Mouse (Mus musculus) neural tube, embryonic 15.5 days (tissue): Measurements from ENCODE around the gene Gpr146. TPM values are rescaled to one million over a fixed set of nuclear protein-coding genes. Genes with fewer than 3 reads are reported as not detected.

Experiments
- ATAC-seq: fragments of 200-750 bp; cut with Nextera tagmentation; 2 replicates; pipeline ENCODE4 v1.8.0; 2017; ENCODE audit warnings: mild to moderate bottlenecking, moderate TSS enrichment, moderate library complexity; ENCODE audit not compliant: low FRiP score
- H3K27ac ChIP-seq: fragments of 300-500 bp; sonication (generic); replicated peaks from 2 replicates; pipeline ENCODE4 v1.5.1; 2015; ENCODE audit warnings: mild to moderate bottlenecking, inconsistent platforms
- H3K27me3 ChIP-seq: fragments of 300-500 bp; sonication (generic); replicated peaks from 2 replicates; pipeline ENCODE4 v1.6.1; 2015; ENCODE audit warnings: inconsistent platforms
- H3K36me3 ChIP-seq: fragments of 300-500 bp; sonication (generic); 2 replicates; pipeline ENCODE4 v1.6.1; 2015; ENCODE audit warnings: inconsistent platforms
- H3K4me1 ChIP-seq: fragments of 300-500 bp; sonication (generic); 2 replicates; pipeline ENCODE4 v1.6.1; 2015; ENCODE audit warnings: inconsistent platforms
- H3K4me2 ChIP-seq: fragments of 300-500 bp; sonication (generic); 2 replicates; pipeline ENCODE4 v1.6.1; 2015; ENCODE audit warnings: inconsistent platforms, mild to moderate bottlenecking, moderate library complexity
- H3K4me3 ChIP-seq: fragments of 300-500 bp; sonication (generic); replicated peaks from 2 replicates; pipeline ENCODE4 v1.5.1; 2015; ENCODE audit warnings: mild to moderate bottlenecking, inconsistent platforms
- H3K9ac ChIP-seq: fragments of 300-500 bp; sonication (generic); replicated peaks from 2 replicates; pipeline ENCODE4 v1.6.1; 2015; ENCODE audit warnings: mild to moderate bottlenecking, inconsistent platforms
- H3K9me3 ChIP-seq: fragments of 300-500 bp; sonication (generic); replicated peaks from 2 replicates; pipeline ENCODE4 v1.6.1; 2016; ENCODE audit warnings: inconsistent platforms
- WGBS: fragments of 180-500 bp; shearing (Covaris S2); methylation state at CpG from one replicate; pipeline ENCODE4 v1.1.7; 2015; ENCODE audit warnings: mixed read lengths; 5-methylcytosine and 5-hydroxymethylcytosine counted together
- polyA plus RNA-seq: library from polyadenylated mRNA; unstranded; fragments of >200 nt; fragmentation: Nextera tagmentation; extraction: Ambion mirVana; gene quantifications from 2 replicates; pipeline ENCODE4 v1.2.1, GENCODE M21; 2015

Gpr146 gene
- polyA plus RNA-seq, 1 experiment from 2014 or later = 3.0 TPM

DNA sequence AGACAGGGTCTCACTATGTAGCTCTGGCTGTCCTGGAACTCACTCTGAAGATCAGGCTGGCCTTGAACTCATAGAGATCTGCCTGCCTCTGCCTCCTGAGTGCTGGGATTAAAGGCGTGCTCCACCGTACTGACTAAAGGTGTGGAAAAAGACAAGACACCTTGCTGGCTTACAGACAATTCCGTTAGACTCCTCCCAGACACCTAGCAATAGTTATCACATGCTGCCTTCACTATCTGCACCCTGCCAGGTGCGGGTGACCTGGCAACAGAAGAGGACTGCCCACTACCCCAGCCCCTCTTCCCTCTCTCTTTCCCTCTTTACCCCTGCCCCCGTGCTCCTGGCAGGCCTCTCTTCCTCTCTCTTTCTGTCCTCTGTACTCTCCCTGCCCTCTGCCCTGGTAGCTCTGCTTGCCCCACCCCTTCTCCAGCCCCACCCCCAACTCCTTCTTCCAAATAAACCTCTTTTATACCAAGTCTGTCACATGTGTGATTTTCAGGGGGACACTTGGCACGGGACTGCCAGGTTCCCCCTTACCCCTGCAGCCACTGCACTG, 3.5 kb upstream of the Gpr146 start:
- Histone ChIP-seq H3K9me3 (no peaks in the 10 kb centered on the region), H3K36me3 (no peaks in the 10 kb centered on the region), H3K27ac (no peak overlapping the region), H3K4me1 (peaks cover 37% of the 10 kb centered on the region), H3K9ac (no peak overlapping the region), H3K4me2 (no peak overlapping the region), H3K4me3 (no peak overlapping the region), H3K27me3 (no peaks in the 10 kb centered on the region)
- ATAC-seq = no peak
- 81% methylated on average over 6 of the region's 6 CpGs for WGBS

DNA sequence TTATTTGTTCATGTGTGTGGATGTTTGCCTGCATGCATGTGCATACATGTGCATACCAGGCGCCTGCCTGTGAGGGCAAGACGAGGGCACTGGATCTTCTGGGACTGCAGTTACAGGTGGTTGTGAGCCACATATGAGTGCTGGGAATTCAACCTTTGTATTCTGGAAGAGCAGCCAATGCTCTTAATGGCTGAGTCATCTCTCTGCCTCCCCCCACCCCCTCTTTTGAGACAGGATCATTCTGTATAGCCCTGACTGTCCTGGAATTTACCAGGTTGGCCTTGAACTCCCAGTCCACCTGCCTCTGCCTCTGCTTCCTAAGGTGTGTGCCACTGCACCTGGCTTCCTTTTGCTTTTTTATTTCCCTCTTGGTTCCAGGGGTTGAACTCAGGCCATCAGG, 2.7 kb upstream of the Gpr146 start:
- Histone ChIP-seq H3K4me1 (peaks cover 43% of the 10 kb centered on the region), H3K36me3 (no peaks in the 10 kb centered on the region), H3K9me3 (no peaks in the 10 kb centered on the region), H3K27ac (no peak overlapping the region), H3K4me3 (no peak overlapping the region), H3K4me2 (no peak overlapping the region), H3K9ac (no peak overlapping the region), H3K27me3 (no peaks in the 10 kb centered on the region)
- ATAC-seq = no peak
- 79% methylated on average over 2 of the region's 2 CpGs for WGBS

DNA sequence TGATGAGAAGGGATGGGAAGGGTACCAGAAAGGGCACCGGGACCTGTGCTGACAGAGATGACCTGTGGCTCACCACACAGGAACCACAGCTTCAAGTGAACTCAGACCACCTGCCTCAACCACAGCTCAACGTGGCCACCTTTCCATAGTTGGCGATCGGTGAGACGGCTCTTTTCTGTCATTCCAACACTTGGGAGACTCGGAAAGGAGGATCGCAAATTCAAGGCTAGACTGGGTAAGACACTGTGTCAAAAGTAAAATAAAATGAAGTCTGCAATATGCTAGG, 717 bp downstream of the Gpr146 start:
- Histone ChIP-seq H3K27me3 (no peaks in the 10 kb centered on the region), H3K27ac (no peak overlapping the region), H3K4me2 (no peak overlapping the region), H3K4me3 (no peak overlapping the region), H3K36me3 (no peaks in the 10 kb centered on the region), H3K4me1 (peaks cover 46% of the 10 kb centered on the region), H3K9ac (no peak overlapping the region), H3K9me3 (no peaks in the 10 kb centered on the region)
- 86% methylated on average over 7 of the region's 7 CpGs for WGBS
- no peak for ATAC-seq

DNA sequence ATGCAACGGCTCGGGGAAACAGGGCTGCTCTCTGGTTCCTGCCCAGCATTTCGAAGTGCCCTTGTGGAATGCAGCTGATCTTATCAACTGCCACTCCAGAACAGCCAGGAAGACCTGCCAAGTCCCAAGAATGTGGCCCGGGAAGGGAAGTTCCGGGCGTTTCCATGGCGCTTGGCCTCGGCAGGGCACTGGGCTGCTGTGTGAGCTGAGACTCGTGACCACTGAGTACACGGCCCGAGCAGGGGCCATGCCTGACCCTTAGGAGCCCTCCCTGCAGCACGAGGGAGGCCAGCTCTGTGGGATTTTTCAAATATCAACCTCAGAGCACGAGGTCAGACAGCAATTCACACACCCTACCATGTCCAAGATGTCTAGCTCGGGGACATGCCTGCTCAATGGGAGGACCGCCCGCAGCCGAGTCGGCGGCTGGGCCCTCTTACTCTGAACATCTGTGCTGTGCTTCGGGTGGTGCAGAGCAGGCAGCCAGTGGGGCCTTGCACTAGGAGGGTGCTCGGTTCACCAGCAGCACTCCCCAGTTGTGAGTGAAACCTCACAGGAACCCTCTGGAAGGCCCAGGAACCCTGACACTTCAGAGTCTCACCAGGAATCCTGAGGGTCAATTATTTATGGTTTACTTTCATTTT, 1.6 kb downstream of the Gpr146 start:
- Histone ChIP-seq H3K4me1 (peaks cover 51% of the 10 kb centered on the region), H3K36me3 (no peaks in the 10 kb centered on the region), H3K9ac (no peak overlapping the region), H3K4me3 (no peak overlapping the region), H3K27me3 (no peaks in the 10 kb centered on the region), H3K9me3 (no peaks in the 10 kb centered on the region), H3K4me2 (no peak overlapping the region), H3K27ac (peak overlapping the region; percentile 61; the same call in 1 of the 2 replicates)
- no peak for ATAC-seq
- WGBS = 53% methylated on average over 21 of the region's 21 CpGs

DNA sequence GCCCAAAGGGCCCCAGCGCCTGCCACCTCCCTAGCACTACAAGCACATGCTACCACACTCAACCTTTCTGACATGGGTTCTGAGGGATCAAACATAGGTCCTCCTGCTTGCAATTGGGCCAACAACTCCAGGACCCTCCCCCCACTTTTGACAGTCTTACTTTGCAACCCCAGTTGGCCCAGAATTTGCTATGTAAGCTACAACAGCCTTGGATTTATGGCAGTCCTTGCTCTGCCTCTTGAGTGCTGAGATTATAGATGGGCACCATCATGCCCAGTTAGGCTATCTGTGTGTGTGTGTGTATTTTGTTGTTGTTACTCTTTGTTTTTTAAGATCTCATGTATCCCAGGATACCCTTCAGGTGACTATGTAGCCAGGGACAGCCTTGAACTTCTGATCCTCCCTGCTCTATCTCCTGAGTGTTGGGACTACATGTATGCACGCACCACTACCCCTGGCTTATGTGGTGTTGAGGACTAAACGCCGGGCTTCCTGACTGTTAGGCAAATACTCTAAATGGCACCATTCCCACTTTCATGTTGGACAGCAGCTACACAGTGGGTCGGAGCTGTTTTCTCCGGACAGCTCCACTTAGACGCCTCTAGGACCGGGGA, 2.4 kb downstream of the Gpr146 start:
- H3K27ac ChIP-seq = peak overlapping the region; percentile 68
- peak overlapping the region; percentile 91 for H3K4me2 ChIP-seq
- ATAC-seq = peak; percentile 16; the same call in 1 of the 2 replicates
- H3K9me3 ChIP-seq = no peaks in the 10 kb centered on the region
- H3K36me3 ChIP-seq = no peaks in the 10 kb centered on the region
- H3K4me3 ChIP-seq = peak overlapping the region; percentile 65
- WGBS = 17% methylated on average over 8 of the region's 8 CpGs
- no peaks in the 10 kb centered on the region for H3K27me3 ChIP-seq
- H3K9ac ChIP-seq = peak overlapping the region; percentile 69
- H3K4me1 ChIP-seq = peaks cover 57% of the 10 kb centered on the region

DNA sequence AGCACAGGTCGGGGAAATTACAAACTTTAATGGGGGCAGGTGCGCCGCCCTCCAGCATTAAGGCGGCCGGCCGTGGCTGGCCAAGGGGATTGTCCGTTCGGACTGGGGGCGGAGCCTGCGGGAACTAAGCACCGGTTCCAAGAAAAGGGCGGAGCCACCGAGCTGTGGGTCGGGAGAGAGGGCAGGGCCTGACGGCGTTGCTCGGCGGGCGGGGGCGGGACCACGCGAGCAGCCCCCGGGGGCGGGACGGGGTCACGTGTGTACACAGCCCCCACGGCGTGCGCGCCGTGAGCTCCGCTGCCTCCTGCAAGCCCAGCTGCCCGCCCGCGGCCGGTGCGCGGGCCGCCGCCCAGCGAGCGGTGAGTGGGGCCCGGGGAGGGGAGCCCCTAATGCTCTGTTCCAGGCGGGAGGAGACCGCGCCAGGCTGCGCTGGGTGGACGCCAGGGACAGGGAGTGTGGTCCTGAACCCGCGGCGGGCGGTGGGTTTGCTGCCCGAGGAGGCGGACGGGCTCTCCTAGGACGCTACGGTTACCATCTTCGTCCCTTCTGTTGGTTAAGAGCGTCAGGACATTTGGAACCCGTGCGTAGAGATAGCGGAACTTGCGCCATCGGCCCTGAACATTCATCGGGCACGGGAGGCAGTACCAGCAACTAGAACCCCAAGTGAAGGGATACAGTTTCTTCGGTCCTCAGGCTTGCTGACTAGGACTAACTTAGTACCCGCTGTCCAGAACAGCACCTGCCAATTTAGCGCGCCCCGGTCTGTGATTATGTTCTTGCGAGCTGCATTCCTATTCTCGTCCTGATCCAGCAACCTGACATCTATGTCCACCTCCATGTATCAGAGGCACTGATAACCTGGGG, 3.1 kb downstream of the Gpr146 start:
- Histone ChIP-seq H3K27me3 (no peaks in the 10 kb centered on the region), H3K27ac (peak overlapping the region; percentile 68), H3K4me2 (peak overlapping the region; percentile 91), H3K36me3 (no peaks in the 10 kb centered on the region), H3K4me3 (peak overlapping the region; percentile 65), H3K9me3 (no peaks in the 10 kb centered on the region), H3K9ac (peak overlapping the region; percentile 69), H3K4me1 (peaks cover 57% of the 10 kb centered on the region)
- 2% methylated on average over 73 of the region's 73 CpGs for WGBS
- peak; percentile 78 for ATAC-seq

DNA sequence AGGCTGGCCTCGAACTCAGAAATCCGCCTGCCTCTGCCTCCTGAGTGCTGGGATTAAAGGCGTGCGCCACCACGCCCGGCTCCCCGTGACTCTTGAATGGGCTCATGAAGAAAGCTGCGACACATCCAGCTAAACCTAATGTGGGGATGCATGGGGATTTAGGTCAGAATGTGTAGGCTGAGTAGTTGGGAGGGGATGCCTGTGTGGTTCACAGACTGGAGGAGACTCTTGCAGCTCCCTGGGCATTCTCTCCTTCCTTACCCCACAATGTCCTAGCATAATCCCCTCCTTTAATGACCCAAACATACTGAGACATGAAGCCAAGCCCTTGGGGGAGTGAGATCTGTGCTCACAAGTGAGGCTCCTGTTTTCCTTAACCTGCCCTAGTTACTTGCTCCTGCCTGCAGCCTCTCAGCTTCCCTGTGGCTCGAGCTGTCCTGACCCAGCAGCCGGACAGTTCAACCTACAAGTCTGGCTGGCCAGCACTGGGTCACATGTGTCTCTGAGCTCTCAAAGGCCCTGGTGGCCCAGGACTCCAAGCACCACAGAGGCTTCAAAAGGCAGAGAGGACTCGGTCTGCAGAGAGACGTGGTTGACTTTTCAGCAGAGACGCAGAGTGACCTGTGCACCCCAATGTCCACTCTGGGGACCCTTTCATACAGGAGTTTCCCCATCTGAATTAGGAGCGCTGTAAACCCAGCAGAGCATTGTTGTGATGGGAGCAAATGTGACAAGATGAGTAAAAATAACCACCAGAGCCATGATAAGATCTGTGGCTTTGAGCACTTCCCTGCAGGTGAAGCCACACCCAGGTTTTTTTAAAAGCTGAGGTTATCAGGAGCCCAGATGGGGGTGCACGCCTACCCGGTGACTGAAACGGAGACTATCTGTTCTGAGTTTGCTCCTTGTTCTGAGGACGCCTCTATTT, 4.4 kb downstream of the Gpr146 start:
- Histone ChIP-seq H3K4me1 (peaks cover 57% of the 10 kb centered on the region), H3K9ac (no peak overlapping the region), H3K27me3 (no peaks in the 10 kb centered on the region), H3K27ac (peak overlapping the region; percentile 73), H3K36me3 (no peaks in the 10 kb centered on the region), H3K4me2 (peak overlapping the region; percentile 91; the same call in 1 of the 2 replicates), H3K4me3 (no peak overlapping the region), H3K9me3 (no peaks in the 10 kb centered on the region)
- WGBS = 85% methylated on average over 18 of the region's 18 CpGs
- no peak for ATAC-seq

DNA sequence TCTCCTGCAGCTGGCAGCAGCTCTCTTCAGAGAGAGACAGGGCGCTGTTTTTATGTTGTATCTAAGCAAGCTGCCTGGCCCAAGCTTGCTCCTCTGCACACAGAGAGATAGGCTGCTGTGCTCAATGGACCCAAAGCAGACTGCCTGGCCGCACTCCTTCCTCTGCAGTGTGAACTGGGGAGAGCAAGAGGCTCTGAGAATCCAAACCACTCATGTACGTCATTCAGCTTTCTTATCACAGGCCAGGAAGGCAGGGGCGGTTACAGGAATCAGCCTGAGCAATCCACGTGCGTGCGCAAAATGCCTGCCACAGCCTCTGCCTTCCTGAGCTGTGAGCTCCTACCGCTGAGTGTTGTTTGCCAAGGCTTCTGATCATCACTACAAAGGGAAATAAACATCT, 5.3 kb downstream of the Gpr146 start:
- no peak for ATAC-seq
- no peak overlapping the region; the same call in 1 of the 2 replicates for H3K9ac ChIP-seq
- no peaks in the 10 kb centered on the region for H3K27me3 ChIP-seq
- H3K4me3 ChIP-seq = no peak overlapping the region
- no peaks in the 10 kb centered on the region for H3K36me3 ChIP-seq
- H3K9me3 ChIP-seq = no peaks in the 10 kb centered on the region
- peaks cover 64% of the 10 kb centered on the region for H3K4me1 ChIP-seq
- 55% methylated on average over 8 of the region's 8 CpGs for WGBS
- H3K4me2 ChIP-seq = peak overlapping the region; percentile 22
- H3K27ac ChIP-seq = peak overlapping the region; percentile 73

DNA sequence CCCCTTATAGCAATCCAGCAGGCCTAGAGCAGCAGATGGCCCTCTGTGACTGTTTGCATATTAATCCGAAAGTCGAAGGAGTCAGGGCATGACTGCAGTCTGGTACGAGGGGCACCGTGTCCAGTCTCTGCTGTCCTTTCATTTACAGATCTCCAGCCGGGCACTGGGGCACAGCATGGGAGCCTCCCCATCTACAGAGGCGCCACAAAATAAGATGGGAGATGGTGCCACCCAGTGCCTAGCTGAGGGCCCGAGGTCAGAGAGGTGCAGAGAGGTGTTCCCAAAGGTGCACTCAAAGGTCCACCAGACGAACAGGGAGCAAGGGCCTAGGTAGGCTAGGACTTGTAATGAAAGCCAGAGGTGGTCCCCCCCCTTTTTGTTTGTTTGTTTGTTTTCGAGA, 5.7 kb downstream of the Gpr146 start:
- no peaks in the 10 kb centered on the region for H3K9me3 ChIP-seq
- no peak for ATAC-seq
- H3K27me3 ChIP-seq = no peaks in the 10 kb centered on the region
- no peak overlapping the region for H3K9ac ChIP-seq
- peak overlapping the region; percentile 73 for H3K27ac ChIP-seq
- H3K4me1 ChIP-seq = peaks cover 69% of the 10 kb centered on the region
- no peaks in the 10 kb centered on the region for H3K36me3 ChIP-seq
- 69% methylated on average over 9 of the region's 9 CpGs for WGBS
- H3K4me3 ChIP-seq = no peak overlapping the region
- H3K4me2 ChIP-seq = 0 out of 2 replicates have a peak overlapping the region, but pooled peaks have one; percentile 22

DNA sequence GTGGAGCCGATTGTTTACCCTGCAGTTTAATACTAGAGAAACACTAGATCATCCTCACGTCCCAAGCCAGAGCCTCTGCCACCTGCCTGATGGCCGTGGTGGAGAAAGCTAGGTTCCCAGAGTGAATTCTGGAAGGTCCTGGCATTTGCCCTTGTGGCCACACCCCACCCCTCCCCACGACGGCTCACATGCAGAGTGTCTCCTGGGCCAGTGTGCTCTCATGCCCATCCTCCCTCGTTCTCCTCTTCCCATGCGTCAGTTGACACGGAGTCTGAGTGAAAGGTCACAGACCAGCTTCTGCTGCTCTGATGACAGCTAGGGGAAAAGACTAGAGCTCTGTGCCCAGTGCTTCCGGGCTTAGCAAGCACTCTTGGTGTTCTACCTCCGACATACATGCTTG, 7.0 kb downstream of the Gpr146 start:
- H3K27ac ChIP-seq = no peak overlapping the region
- 81% methylated on average over 10 of the region's 10 CpGs for WGBS
- no peak overlapping the region for H3K4me2 ChIP-seq
- peaks cover 70% of the 10 kb centered on the region for H3K4me1 ChIP-seq
- H3K4me3 ChIP-seq = no peak overlapping the region
- ATAC-seq = no peak
- no peaks in the 10 kb centered on the region for H3K36me3 ChIP-seq
- no peaks in the 10 kb centered on the region for H3K27me3 ChIP-seq
- H3K9ac ChIP-seq = no peak overlapping the region
- H3K9me3 ChIP-seq = no peaks in the 10 kb centered on the region

DNA sequence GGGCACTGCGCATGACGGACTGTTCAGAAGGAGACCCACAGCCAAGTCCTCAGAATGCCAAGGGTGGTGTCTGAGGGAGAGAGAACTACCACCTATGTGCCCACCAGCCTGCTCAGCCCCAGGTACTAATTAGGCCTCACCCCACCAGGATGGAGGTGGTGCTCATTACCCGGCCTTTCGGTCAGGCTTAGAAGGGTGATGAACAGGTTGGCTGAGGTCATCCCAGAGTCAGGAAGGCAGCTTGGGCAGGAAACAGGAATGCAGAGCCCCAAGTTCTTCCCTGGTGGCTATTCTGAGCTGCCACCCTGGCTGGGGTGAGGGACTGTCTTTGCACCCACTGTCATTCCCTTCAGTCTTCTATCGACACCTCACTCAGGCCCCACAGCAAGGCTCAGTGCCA, 8.6 kb downstream of the Gpr146 start:
- peaks cover 66% of the 10 kb centered on the region for H3K4me1 ChIP-seq
- 97% methylated on average over 5 of the region's 5 CpGs for WGBS
- no peak for ATAC-seq
- no peak overlapping the region for H3K4me2 ChIP-seq
- no peak overlapping the region for H3K4me3 ChIP-seq
- no peaks in the 10 kb centered on the region for H3K9me3 ChIP-seq
- no peaks in the 10 kb centered on the region for H3K36me3 ChIP-seq
- H3K27ac ChIP-seq = no peak overlapping the region
- H3K9ac ChIP-seq = no peak overlapping the region
- no peaks in the 10 kb centered on the region for H3K27me3 ChIP-seq
